Mouse (Mus musculus) liver, embryonic 14.5 days (tissue): ENCODE data around the gene Rab3gap2.

ENCODE experiments used
- CTCF ChIP-seq: IDR thresholded peaks from 2 replicates; pipeline ENCODE4 v1.5.1; 2016; ENCODE audit warnings: antibody characterized with exemption, low read depth, control low read depth
- EP300 ChIP-seq: IDR thresholded peaks from 2 replicates; pipeline ENCODE4 v1.6.1; 2016; ENCODE audit warnings: antibody characterized with exemption, low read depth

- TF ChIP-seq CTCF (no peak), EP300 (no peak)
Observed at GRCm38 (mm10) chr1:185307645-185308044, 103.7 kb downstream of the Rab3gap2 start.
